Mouse (Mus musculus): Measurements from ENCODE around the gene Adam1a. TPM values are rescaled to one million over a fixed set of nuclear protein-coding genes. Genes with fewer than 3 reads are reported as not detected.
"Not testable (repeated sequence)": the region's sequence is repeated elsewhere in the genome, so short reads cannot be mapped to it uniquely, and the experiment has no call there.

Adam1a gene
- total RNA-seq, 2 experiments from 2014 or later: 1.9 to 2.0 TPM

DNA sequence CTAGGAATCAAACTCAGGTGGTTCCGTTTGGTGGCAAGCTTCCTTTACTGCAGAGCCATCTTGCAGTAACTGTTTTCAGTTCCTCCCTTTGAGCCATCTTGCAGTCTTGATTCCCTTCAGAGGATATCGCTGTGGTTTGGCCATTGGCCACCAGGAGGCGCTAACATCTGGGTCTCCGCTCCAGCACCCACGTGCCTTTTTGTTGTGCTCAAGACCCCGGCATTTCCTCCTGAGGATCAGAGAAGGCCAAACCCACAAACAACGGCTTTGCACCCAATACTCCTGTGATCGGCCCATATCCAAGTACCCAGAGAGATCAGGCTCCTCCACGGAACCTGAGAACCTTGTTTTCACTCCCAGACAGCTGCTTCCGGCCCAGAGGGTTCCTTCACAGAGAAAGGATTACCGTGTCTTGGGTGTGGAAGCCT is 19.2 kb upstream of the Adam1a start:
- peak; percentile 77 for DNase-seq

DNA sequence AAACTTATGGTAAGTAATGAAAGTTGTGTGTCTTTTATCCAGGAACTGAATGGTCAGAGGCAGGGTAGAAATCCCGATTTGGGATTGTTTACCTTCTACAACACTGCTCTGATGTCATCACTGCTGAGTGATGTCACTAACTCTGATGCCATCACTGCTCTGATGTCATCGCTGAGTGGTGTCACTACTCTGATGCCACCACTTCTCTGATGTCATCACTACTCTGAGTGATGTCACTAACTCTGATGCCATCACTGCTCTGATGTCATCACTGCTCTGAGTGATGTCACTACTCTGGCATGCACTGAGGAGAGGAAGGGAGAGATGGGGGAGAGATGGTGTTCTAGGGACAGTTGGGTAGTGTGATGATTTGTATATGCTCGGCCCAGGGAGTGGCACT is 17.2 kb upstream of the Adam1a start:
- DNase-seq: no peak

DNA sequence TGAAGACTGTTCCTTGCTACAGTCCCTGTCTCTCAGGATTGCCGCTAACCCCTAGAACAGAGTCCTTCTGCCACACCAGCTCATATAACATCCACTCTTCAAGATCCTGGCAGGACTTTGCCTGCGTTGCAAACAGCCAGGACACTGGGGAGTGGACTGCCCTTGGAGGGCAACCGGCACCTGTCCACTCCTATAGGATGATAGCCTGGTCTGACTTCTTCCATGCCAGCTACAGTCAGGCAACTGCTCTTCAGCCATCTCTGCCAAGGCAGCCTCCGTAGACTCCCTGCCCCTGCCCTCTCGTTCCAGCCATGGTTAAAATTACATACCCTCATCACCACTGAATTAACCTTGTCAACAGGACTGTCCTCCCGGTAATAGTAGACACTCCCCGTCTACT is 3.9 kb upstream of the Adam1a start:
- DNase-seq: peak; percentile 71

DNA sequence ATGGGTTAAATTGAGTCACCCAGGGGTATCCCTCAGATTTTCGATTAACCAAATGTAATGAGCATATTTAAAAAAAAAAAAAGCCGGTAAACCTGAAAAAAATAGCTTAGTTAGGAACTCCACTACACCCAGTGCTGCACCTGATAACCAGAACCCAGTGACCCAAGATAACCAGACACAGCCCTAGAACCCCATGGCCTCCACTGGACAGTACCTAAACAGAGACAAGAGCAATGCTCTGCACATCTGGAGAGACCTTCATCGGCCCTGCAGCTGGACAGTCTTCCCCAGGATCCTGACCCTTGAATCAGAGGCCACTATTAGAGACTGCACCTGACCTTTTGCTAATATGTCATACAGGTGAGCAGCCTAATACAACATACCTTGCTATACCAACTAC is 1.8 kb upstream of the Adam1a start:
- no peak for DNase-seq

DNA sequence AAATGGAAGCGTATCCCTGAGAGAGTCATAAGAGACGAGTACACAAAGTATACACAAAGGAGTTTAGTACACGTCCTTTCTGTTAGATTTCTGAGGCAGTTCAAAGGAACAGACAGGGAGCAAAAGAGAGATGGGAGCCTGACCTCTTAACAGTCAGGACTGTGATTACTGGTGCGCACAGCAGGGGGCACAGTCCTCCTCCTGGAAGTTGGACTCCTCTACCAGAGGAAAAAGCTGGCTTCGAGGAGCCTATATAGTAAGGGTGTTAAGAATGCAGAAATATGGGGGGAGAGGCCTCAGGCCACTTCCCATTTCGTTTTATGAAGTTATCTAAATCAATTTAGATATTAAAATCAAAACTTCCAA is 1.2 kb upstream of the Adam1a start:
- no peak for DNase-seq

DNA sequence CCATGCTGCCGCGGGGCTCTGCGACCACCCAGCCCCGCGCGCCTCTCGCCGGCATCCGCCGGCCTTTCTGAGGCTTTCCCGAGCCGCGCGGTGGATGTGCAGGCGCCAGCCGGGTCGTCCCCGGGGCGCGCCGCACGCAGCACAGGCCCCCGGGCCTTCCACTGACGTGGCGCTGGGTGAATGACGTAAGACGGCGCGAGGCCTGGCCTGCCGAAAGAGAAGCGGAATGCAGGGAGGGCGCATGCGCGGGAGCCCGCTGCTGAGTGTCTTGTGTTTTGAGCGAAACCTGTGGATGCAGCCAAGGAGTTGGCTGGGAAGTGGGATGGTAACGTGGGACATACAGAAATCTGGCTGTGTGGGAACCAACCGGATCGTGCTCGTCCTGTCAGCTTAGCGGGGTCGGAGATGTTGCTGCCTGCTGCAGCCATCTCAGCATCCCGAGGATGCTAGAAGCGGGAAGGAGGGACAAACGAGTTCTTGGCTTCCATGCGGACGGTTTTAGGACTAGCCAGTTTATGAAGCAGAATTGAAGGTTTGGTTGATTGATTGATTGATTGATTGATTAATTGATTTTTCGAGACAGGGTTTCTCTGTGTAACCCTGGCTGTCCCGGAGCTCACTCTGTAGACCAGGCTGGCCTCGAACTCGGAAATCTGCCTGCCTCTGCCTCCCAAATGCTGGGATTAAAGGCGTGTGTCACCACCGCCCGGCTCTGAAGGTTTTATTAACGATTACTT is 679 bp upstream of the Adam1a start, which contains the start of gene Mapkapk5:
Gene Mapkapk5, minus strand, starts transcription at position 113 of the 737 bp plus-strand sequence.
- peak; percentile 94 for DNase-seq

DNA sequence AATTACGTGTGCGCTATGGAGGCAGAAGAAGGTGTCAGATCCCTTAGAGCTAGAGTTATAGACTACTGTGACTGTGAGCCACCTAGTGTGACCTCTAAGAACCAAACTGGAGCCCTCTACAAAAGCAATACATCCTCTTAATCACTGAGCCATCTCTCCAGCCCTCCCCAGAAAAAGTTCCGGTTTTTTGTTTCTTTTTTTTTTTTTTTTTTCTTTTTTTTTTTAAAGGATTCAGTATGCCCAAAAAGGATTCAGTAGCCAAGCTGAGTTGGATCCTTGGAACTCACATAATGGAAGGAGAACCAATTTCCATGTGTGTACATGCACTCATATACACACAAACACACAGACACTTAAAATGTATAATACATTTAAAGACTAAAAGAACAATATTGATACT is 1.9 kb downstream of the Adam1a start:
- no peak for DNase-seq

DNA sequence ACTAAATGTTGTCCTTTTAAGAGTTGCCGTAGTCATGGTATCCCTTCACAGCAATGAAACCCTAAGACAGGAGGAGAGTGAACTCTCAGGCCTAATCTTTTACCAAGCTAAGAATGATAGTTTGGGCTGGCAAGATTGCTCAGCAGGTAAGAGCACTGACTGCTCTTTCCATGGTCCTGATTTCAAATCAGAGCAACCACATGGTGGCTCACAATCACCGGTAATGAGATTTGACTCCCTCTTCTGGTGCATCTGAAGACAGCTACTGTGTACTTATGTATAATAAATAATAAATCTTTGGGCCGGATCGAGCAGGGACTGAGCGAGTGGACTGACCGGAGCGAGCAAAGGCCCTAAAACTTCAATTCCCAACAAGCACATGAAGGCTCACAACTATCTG is 4.0 kb downstream of the Adam1a start:
- no peak for DNase-seq

DNA sequence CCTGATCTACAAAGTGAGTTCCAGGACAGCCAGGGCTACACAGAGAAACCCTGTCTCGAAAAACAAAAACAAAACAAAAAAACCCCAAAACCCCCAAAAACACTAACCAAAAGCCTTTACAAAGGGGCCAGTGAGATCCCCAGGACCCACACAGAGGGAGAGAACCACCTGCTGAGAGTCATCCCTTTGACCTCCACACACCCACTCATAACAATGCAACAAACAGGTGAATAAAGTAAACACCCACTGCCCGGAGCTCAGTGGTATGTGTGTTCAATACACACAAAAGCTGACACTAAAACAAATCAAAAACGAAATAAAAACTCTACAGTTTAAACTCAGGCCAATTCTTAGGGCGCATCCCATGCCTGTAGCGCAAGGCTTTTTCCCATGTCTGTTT is 5.2 kb downstream of the Adam1a start:
- DNase-seq: no peak

DNA sequence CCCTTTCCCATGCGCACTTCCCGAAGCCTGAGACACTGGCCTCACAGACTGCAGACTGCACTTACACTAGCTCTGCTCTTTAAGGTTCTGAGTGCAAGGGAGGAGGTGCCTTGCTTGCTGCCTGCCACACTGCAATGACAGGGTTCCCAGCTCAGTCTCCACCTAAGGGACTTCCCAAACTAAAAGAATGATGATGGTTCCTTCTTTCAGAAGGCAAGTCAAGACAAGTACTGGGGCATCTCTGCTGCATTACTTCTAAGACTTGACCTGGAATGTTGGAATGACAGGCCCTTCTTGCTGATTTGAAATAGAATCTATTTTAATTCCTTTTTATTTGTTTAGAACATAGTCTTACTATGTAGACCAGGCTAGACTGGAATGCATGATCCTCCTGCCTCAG is 7.7 kb downstream of the Adam1a start:
- no peak for DNase-seq

DNA sequence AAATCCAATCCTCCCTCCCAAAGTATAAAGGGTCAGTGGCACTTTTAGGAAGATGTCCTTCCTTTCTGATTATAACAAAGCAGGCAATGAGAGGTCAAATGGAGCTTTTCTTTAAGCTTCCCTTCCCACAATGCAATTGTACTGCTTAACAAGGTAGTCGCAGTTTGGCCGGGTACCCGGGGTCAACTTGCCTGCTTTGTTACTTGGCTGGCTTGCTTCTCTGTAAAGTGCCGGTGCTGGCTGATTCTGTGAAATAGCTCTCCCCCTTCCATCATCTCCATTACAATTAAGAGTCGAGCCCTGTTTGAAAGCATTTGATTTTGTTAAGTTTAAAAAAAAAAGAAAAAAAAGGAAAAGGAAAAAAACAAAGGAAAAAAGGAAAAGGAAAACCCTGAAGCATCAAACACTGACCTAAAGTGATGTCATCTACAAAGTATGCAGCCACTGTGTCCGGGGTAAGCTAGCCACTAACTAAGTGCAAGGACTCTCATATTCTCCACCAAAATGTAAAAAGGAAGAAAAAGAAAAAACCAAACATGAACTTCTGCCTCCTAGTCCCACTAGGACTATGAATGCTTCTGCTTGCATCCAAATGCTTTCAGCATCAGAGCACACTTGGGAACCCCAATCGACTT is 8.2 kb downstream of the Adam1a start:
- DNase-seq: no peak

DNA sequence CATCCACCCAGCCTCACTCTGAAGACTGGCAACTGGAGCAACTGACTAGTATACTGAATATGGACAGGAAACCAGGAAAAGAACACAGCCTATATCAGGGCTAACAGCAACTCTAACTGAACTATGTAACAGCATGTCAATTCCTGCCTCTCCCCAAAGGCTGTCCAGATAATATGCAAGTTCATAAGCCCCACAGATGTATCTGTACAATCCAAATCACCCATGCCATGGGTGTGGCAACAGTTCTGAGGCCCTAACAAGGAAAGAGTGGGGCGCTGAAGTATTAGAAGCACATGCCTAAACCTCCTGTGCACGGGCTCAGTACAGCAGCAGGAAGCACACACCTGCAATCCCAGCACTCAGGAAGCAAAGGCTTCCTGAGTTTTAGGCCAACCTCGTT is 10.2 kb downstream of the Adam1a start:
- no peak for DNase-seq

DNA sequence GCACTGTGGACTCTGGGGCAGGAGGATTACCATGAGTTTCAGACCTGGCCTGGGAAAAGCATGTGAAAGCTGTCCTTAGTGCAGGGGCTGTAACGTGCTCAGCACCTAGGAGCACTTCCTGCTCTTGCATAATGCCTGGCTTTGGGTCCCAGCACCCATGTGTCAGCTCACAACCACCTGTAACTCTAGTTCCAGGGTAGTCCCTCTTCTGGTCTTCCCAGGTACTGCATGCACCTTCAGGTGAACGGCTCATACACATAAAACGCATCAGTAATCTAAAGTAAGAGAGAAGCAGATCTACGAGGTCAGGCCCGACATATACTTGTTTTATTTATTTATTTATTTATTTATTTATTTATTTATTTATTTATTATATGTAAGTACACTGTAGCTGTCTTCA is 10.8 kb downstream of the Adam1a start:
- no peak for DNase-seq

DNA sequence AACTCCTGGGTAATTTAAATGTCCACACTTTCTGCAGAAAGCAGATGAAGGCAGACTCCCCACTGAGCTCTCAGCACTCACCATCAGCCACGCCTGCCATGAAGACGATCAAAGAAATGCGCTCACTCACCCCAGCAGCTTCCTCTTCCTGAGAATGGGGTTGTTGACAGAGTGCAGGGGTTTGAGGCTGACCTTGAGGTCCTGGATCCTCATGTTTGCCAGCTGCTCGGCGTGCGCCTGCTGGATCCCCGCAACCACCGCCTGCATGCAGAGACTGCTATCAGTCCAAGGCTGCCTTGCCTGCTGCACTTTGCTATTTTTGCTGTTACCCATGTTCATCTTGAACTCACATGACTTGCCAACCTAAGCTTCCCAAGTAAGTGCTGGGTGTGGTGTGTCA is 18.3 kb downstream of the Adam1a start:
- no peak for DNase-seq

DNA sequence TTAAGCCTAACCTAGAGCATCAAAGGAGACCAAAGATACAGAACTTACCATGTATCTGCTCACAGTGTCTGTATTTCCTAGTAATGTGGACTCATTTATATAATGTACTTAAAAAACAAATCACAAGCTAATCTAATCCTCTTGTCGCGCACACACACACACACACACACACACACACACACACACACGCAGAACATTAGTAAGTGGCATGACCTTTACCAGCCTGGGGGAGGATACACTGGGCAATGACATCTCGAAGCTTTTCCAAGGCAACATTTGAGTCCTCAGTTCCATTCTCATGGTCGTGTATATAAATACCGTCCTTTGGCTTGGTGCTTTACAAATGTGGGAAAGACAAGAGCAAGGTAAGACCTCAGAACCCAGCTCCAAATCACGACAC is 18.8 kb downstream of the Adam1a start:
- no peak for DNase-seq

DNA sequence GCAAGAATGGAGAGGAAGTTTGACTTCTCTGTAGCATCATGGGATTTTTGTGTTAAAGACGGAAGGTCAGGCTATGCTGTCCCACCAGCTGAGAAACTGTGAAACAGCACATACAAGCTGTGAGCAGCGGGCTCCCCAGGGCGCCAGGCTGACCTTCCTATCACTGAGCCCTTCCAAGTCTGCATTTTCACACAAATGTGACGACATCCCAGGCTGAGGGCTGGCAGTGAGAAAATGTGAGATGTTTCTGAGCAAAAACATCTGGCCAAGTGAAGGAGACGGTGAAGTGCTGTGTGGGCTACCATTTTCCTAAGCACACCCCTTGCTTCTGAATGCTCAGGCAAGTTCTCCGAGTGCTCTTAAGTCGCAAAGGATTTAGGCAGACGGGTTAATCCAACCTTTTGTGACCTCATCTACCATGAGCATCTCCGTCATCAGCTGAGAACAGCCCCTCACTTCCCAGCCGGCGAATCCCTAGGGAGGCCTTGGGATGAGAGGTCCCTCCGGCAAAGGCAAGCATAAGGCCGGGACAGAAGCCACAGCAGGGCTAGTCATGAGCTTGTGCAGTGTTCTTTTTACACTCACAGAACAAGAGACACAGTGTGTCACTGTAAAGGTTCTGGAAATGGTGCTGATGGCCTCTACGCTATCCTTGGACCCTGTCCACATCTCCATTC is 19.4 kb downstream of the Adam1a start:
- no peak for DNase-seq

DNA sequence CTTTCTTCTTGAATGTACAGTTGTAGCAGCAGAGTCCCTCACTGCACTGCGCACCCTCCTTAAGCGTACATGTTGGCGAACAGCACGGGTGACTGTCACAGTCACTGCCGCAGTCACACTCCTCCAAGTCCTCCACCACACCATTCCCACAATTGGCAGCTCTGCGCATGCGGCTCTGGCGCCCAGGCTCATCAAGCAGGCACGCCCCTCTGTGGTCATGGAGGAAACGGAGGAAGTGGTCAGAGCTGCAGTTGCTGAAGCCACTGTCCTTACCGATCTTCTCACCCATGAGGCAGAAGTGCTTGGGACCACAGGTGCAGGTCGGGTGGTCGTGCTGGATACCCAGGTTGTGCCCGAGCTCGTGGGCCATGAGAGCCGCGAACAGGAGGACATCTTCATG is 25.5 kb downstream of the Adam1a start:
- DNase-seq: not testable (repeated sequence)

DNA sequence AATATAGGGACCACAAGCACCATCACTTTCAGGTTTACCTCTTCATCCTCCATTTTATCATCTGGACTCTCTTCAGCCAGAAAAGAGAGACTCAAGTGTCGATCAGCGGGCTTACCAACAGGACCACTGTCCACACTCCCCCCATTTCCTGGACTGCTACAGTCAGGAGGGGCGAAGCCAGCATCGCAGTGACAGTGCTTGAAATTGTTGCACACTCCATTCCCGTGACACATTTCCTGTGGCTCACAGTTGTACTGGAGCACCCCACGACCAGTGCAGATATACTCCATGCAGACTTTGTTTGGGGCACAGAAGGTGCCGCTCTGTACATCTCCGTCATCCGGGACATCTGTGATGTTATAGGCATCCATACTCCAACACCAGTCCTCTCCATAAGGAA is 26.3 kb downstream of the Adam1a start:
- no peak for DNase-seq

DNA sequence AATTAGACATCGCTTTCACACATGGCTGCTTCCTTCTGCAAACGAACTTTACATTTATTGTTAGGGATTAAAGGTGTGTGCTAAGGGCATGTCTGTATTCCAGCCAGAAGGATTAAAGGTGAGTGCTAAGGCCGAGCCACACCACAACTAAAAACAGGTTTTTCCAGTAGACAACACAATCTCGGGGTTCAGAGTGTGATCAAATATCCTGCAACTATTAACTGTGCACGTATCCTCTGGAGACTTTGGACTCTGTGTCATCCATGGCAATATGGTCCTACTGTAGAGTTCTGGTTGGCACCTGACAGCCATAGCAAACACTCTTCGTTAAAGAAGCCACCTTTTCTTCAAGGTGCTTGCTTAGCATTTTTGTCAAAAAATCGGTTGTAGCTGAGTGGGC is 35.3 kb downstream of the Adam1a start:
- no peak for DNase-seq

DNA sequence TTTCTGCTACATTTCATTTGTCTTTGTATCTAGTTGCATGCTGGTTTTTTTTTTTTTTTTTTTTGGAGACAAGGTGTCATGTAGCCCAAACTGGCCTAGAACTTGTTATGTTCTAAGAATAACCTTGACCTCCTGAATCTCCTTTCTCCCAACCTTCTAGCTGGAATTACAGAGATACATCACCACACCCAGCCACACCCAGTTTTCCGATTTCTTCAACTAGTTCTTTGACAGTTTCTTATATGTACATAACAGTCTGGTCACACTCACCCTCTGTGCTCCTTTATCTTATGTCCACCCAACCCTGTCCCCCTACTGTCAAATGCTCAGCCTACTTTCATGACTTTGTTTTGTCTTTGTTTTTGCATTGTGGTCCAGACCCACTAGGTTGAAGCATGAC is 38.4 kb downstream of the Adam1a start:
- no peak for DNase-seq

DNA sequence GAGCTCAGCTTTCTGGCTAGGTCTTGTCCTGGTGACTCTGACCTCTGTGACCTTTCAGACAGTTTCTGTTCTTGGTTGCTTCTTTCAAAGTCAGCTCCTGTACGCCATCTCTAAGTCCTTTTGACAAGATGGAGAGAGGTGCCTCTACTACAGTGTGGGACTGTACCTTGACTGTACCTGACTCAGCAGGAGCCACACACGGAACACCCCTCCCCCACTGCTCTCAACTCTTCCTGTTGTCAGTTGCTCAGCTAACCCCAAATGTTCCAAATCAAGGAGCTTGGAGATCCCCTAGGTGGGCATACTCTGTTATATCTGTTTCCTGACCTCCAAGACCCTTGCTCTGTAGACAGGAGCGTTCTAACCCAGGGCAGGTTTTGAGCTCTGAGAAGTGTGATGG is 42.1 kb downstream of the Adam1a start, which contains the start of gene Adam1b:
Gene Adam1b, minus strand, starts transcription at position 205 of the 400 bp plus-strand sequence.
- DNase-seq: no peak

DNA sequence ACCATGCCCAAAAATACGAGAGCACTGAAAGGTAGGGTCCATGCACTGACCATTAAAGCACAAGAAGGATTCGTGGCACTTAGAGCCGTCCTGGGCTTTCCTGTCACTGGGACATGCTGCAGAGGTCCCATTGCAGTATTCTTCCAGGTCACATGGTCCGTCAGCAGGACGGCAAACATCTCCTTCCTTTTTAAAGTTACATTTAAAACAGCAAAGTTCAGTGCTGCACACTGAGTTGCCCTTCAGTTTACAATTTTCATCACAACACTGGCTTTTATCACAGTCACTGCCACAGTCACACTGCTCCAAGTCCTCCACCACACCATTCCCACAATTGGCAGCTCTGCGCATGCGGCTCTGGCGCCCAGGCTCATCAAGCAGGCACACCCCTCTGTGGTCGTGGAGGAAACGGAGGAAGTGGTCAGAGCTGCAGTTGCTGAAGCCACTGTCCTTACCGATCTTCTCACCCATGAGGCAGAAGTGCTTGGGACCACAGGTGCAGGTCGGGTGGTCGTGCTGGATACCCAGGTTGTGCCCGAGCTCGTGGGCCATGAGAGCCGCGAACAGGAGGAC is 43.8 kb downstream of the Adam1a start:
- DNase-seq: not testable (repeated sequence)

DNA sequence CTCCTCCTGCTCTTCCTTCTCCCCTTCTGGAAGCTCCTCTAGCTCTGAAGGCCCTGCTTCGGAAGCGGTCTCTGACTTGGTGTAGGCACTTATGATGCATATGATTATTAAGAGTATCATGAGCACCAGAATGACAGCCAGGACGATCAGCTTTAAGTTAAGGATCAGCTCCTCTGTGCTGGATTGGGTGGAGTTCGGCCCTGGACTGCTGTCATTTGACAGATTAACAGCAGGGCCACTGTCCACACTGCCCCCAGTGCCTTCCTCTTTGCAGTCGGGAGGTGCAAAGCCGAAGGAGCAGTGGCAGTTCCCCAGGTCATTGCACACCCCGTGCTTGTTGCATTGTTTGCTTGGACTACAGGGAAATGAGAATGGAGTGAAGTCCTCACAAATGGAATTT is 44.6 kb downstream of the Adam1a start:
- no peak for DNase-seq
